Mouse (Mus musculus): ENCODE measurements at regions not wholly inside any gene's neighbourhood (a gene's known extent, or its start where the extent isn't known, plus 50 kb on each side); places are given as distances from the start of the nearest gene placed in this dataset.

DNA sequence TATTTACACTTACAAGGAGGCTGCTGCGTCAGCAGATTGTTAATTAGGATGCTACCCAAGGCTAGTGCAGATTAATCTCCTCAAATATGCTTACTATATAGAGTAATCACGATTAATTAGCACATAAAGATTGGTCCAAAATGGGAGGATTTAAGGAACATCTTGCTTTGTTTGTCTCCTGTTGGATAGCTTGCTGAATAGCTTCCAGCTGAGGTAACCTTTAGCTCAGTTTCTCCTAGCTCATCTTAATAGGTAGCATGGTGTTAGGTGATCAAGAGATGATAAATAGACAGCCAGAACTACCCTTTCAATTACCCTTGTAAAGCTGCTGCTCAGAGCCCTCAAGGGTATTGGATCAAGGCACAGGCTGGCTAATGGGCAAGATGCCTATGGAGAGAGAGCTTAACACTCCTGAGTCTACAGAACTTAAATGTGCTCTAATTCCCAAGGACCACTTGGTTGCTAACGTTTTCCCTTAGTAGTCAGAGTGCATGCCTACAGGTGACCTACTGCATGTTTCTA lies 240.4 kb downstream of the Stim2 start:
- H3K4me1 ChIP-seq (ENCODE audit: control insufficient read depth, insufficient read depth, low read length): no peaks in the 10 kb centered on the region
- 56% methylated on average over 3 of the region's 3 CpGs for WGBS
- DNase-seq (ENCODE audit: low spot score) (no peak), ATAC-seq (ENCODE audit: insufficient number of reproducible peaks, low FRiP score, low TSS enrichment, low read depth) (no peak)
- no peak overlapping the region for H3K4me2 ChIP-seq (ENCODE audit: low read depth, severe bottlenecking)
- H3K27me3 ChIP-seq (ENCODE audit: control insufficient read depth, insufficient read depth, low read length): no peaks in the 10 kb centered on the region
- H3K9ac ChIP-seq (ENCODE audit: low read length): no peak overlapping the region
- no peak overlapping the region for H3K27ac ChIP-seq (replicated peaks; ENCODE audit: low read depth, low read length)
- H3K4me3 ChIP-seq (ENCODE audit: low read depth, low read length): no peak overlapping the region
- H3K9me3 ChIP-seq (ENCODE audit: control insufficient read depth, low read length): no peaks in the 10 kb centered on the region
- no peaks in the 10 kb centered on the region for H3K36me3 ChIP-seq (ENCODE audit: control insufficient read depth, insufficient read depth, low read length)

DNA sequence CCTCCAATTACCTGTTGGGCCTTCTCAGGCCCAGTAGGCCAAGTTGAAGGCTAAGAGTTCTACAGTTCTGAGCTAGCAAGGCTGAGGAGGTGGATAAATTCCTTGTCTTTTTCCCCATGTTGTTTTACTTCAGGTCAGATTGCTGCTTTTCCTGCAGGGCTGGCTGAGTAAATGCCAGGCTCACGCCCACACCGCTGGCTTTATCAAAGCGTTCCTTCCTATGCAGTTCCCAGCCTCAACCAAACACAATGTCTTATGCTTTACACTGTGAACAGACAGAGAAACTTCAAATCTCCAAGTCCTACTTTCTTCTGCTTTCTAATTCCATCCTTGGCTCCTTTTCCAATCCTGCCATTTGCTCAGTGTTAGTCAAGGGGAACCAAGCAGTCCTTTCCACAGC lies 241.3 kb downstream of the Stim2 start:
- H3K4me2 ChIP-seq (ENCODE audit: low read depth, severe bottlenecking): no peak overlapping the region
- DNase-seq (ENCODE audit: low spot score) (no peak), ATAC-seq (ENCODE audit: insufficient number of reproducible peaks, low FRiP score, low TSS enrichment, low read depth) (no peak)
- no peaks in the 10 kb centered on the region for H3K27me3 ChIP-seq (ENCODE audit: control insufficient read depth, insufficient read depth, low read length)
- WGBS: 90% methylated on average over 3 of the region's 3 CpGs
- no peak overlapping the region for H3K9ac ChIP-seq (ENCODE audit: low read length)
- no peak overlapping the region for H3K27ac ChIP-seq (replicated peaks; ENCODE audit: low read depth, low read length)
- no peaks in the 10 kb centered on the region for H3K9me3 ChIP-seq (ENCODE audit: control insufficient read depth, low read length)
- H3K36me3 ChIP-seq (ENCODE audit: control insufficient read depth, insufficient read depth, low read length): no peaks in the 10 kb centered on the region
- H3K4me3 ChIP-seq (ENCODE audit: low read depth, low read length): no peak overlapping the region
- no peaks in the 10 kb centered on the region for H3K4me1 ChIP-seq (ENCODE audit: control insufficient read depth, insufficient read depth, low read length)

DNA sequence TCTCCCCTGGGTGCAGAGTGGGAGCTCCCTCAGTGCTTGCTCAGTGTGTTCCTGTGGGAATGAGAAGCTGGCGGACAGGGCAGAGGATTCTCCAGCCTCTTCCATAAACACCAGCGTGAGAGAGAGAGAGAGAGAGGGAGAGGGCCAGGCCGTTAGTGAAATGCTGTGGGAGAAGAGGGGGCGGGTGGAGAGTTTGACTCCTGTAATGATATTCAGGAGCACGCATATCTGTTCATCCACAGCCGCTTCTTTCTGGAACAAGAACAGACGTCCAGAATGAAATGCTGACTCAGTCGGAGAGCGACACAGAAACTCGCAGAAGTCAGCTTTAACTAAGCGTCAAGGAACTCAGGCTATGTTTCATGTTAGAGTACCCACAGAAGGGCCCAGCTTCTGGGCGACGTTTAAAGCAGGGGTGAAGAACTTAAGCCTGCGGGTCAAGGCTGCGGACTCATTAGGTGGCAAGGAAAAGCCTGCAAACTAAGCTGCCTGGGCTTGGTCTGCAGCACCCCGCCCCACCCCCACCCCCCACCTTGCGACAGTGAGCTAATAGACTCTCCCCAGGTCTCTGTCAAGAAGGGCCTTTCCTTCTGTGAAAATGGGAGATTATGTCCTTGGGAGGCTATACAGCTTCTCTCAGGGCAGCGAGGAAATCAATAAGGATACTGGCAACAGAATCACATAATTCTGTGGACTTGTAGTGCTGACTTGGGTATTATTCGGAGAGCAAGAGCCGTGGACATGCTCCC lies 243.0 kb downstream of the Stim2 start:
- DNase-seq (ENCODE audit: low spot score): no peak

DNA sequence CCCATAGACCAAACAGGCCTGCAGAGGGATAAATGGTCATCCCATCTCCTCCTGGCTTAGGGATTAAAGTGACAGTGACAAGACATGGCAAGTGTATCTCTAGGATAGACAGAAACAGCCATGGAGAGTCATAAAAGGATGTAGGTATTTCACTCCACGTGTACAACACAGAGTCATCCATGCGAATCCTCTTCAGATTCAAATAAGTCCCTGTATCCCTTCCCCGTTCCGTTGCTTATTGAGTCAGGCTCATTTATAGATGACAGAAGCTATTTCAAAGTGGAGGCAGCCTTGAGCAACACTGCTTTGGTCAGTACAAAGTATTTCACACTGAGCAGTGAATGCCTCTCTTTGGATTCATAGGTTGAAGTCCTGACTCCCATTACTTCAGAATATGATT lies 243.8 kb downstream of the Stim2 start:
- no peak overlapping the region for H3K4me3 ChIP-seq (ENCODE audit: low read depth, low read length)
- no peaks in the 10 kb centered on the region for H3K4me1 ChIP-seq (ENCODE audit: control insufficient read depth, insufficient read depth, low read length)
- no peak overlapping the region for H3K27ac ChIP-seq (replicated peaks; ENCODE audit: low read depth, low read length)
- ATAC-seq (ENCODE audit: insufficient number of reproducible peaks, low FRiP score, low TSS enrichment, low read depth): no peak
- H3K9ac ChIP-seq (ENCODE audit: low read length): no peak overlapping the region
- 91% methylated on average over 4 of the region's 4 CpGs for WGBS
- H3K4me2 ChIP-seq (ENCODE audit: low read depth, severe bottlenecking): no peak overlapping the region
- H3K27me3 ChIP-seq (ENCODE audit: control insufficient read depth, insufficient read depth, low read length): no peaks in the 10 kb centered on the region
- no peaks in the 10 kb centered on the region for H3K36me3 ChIP-seq (ENCODE audit: control insufficient read depth, insufficient read depth, low read length)
- H3K9me3 ChIP-seq (ENCODE audit: control insufficient read depth, low read length): no peaks in the 10 kb centered on the region
- DNase-seq (ENCODE audit: low spot score): no peak

More for the DNA sequence above, 243.0 kb downstream of the Stim2 start:
- Histone ChIP-seq H3K4me2 (ENCODE audit: low read depth, severe bottlenecking) (no peak overlapping the region), H3K4me3 (ENCODE audit: low read depth, low read length) (no peak overlapping the region), H3K9ac (ENCODE audit: low read length) (no peak overlapping the region), H3K36me3 (ENCODE audit: control insufficient read depth, insufficient read depth, low read length) (no peaks in the 10 kb centered on the region), H3K9me3 (ENCODE audit: control insufficient read depth, low read length) (no peaks in the 10 kb centered on the region), H3K27ac (replicated peaks; ENCODE audit: low read depth, low read length) (no peak overlapping the region), H3K4me1 (ENCODE audit: control insufficient read depth, insufficient read depth, low read length) (no peaks in the 10 kb centered on the region), H3K27me3 (ENCODE audit: control insufficient read depth, insufficient read depth, low read length) (no peaks in the 10 kb centered on the region)
- no peak for ATAC-seq (ENCODE audit: insufficient number of reproducible peaks, low FRiP score, low TSS enrichment, low read depth)
- 38% methylated on average over 20 of the region's 20 CpGs for WGBS

DNA sequence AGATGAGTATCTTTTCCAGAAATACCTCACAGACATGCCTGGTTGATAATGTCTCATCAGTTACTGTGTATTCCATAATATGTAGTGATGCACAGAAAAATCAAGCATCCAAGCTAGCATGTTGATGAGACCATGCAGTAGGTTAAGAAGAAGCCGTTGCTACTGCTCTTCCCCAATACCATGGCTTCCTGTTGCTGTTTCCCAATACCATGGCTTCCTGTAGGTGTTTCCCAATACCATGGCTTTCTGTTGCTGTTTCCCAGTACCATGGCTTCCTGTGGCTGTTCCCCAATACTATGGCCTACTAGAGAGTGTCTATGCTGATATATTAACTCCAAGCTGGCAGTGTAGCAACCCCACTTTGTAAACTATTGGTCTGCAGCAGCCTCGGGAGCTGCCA lies 253.7 kb downstream of the Stim2 start:
- H3K27me3 ChIP-seq (ENCODE audit: control insufficient read depth, insufficient read depth, low read length): no peaks in the 10 kb centered on the region
- ATAC-seq (ENCODE audit: insufficient number of reproducible peaks, low FRiP score, low TSS enrichment, low read depth) (no peak), DNase-seq (ENCODE audit: low spot score) (no peak)
- WGBS: 85% methylated on average over 2 of the region's 2 CpGs
- H3K36me3 ChIP-seq (ENCODE audit: control insufficient read depth, insufficient read depth, low read length): no peaks in the 10 kb centered on the region
- no peaks in the 10 kb centered on the region for H3K4me1 ChIP-seq (ENCODE audit: control insufficient read depth, insufficient read depth, low read length)
- no peak overlapping the region for H3K9ac ChIP-seq (ENCODE audit: low read length)
- H3K4me3 ChIP-seq (ENCODE audit: low read depth, low read length): no peak overlapping the region
- H3K27ac ChIP-seq (replicated peaks; ENCODE audit: low read depth, low read length): no peak overlapping the region
- no peak overlapping the region for H3K4me2 ChIP-seq (ENCODE audit: low read depth, severe bottlenecking)
- H3K9me3 ChIP-seq (ENCODE audit: control insufficient read depth, low read length): no peaks in the 10 kb centered on the region

DNA sequence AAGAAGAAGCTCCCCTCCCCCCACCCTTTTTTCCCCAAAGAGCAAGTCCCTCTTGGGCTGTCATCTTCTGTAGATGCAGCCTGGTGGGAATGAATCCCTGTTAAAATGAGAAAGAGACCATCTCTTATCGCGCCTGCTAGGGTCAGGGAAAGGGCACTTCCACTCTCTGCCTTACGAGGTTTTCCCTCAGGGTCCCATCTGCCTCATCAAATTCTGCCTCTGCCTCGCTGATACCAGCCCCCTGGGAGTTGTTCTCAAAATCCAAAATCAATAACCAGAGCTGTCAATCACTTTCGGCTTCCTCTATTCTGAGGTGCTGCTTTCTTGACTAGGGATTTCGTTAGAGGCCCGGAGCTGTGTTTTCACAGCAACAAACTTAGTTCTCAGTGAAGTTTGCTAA lies 255.7 kb downstream of the Stim2 start:
- H3K4me2 ChIP-seq (ENCODE audit: low read depth, severe bottlenecking): no peak overlapping the region
- 58% methylated on average over 7 of the region's 7 CpGs for WGBS
- H3K27me3 ChIP-seq (ENCODE audit: control insufficient read depth, insufficient read depth, low read length): no peaks in the 10 kb centered on the region
- no peaks in the 10 kb centered on the region for H3K9me3 ChIP-seq (ENCODE audit: control insufficient read depth, low read length)
- DNase-seq (ENCODE audit: low spot score) (no peak), ATAC-seq (ENCODE audit: insufficient number of reproducible peaks, low FRiP score, low TSS enrichment, low read depth) (no peak)
- no peaks in the 10 kb centered on the region for H3K36me3 ChIP-seq (ENCODE audit: control insufficient read depth, insufficient read depth, low read length)
- no peaks in the 10 kb centered on the region for H3K4me1 ChIP-seq (ENCODE audit: control insufficient read depth, insufficient read depth, low read length)
- H3K9ac ChIP-seq (ENCODE audit: low read length): no peak overlapping the region
- H3K4me3 ChIP-seq (ENCODE audit: low read depth, low read length): no peak overlapping the region
- H3K27ac ChIP-seq (replicated peaks; ENCODE audit: low read depth, low read length): no peak overlapping the region

DNA sequence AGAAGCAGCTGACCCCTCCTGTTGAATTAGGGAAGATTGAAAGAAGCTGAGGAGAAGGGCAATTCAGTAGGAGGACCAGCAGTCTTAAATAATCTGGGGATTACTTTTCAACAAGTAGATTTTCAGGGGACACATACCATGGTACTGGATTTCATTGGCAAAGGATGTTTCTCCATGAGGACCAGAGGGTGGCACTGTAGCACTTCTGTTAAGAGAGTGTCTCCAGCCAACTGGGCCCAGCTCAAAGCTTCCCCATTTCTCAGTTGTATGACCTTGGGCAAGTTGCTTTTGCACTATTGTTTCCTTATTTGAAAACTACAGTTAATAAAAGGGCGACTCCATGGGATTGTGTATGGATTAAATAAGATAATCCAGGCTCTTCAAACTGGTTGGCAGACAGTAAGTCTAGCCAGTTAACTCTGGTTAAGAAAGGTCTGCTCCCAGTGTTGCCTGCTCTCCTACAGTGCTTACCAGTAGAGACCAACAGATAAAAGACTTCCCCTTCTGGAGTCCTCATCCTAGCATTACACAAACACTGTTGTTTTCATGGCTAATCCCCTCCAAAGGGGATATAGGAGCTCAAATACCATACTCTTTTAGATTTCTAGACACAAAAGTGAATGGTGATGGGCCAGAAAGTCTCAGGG lies 259.9 kb downstream of the Stim2 start:
- WGBS: 25% methylated on average over 1 of the region's 1 CpGs
- H3K27me3 ChIP-seq (ENCODE audit: control insufficient read depth, insufficient read depth, low read length): no peaks in the 10 kb centered on the region
- H3K4me1 ChIP-seq (ENCODE audit: control insufficient read depth, insufficient read depth, low read length): no peaks in the 10 kb centered on the region
- H3K36me3 ChIP-seq (ENCODE audit: control insufficient read depth, insufficient read depth, low read length): no peaks in the 10 kb centered on the region
- H3K4me3 ChIP-seq (ENCODE audit: low read depth, low read length): no peak overlapping the region
- ATAC-seq (ENCODE audit: insufficient number of reproducible peaks, low FRiP score, low TSS enrichment, low read depth) (0 out of 2 replicates have a peak, but pooled peaks have one; percentile 56), DNase-seq (ENCODE audit: low spot score) (peak; percentile 38)
- no peaks in the 10 kb centered on the region for H3K9me3 ChIP-seq (ENCODE audit: control insufficient read depth, low read length)
- no peak overlapping the region for H3K9ac ChIP-seq (ENCODE audit: low read length)
- H3K27ac ChIP-seq (replicated peaks; ENCODE audit: low read depth, low read length): no peak overlapping the region
- no peak overlapping the region for H3K4me2 ChIP-seq (ENCODE audit: low read depth, severe bottlenecking)

DNA sequence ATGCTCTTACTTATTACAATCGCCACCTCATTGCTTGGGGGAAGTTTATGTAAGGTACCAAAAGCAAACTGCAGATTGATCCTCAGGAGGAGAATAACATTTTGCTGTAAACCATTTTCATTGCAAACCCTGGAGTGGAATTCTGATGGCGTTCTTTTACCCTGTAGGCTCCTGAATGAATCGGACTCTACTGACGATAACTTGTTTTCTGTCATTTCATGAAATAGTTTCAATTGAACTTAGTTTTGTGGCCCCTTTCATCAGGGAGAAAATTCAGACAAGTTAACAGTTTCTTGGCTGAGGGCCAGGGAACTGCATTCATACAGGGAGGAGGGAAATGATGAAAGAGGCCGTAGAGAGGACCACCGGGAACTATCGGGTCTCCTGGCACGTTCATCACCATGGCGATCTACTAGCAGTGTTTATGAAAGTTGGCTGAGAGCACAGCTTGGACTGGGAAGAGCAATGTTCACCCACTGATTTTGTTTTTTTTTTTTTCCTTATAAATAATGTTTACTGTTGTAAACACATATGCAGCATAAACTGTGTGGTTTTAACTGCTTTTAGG lies 266.7 kb downstream of the Stim2 start:
- ATAC-seq (ENCODE audit: insufficient number of reproducible peaks, low FRiP score, low TSS enrichment, low read depth): no peak
- WGBS: 59% methylated on average over 9 of the region's 9 CpGs
- Histone ChIP-seq H3K36me3 (ENCODE audit: control insufficient read depth, insufficient read depth, low read length) (no peaks in the 10 kb centered on the region), H3K4me2 (ENCODE audit: low read depth, severe bottlenecking) (no peak overlapping the region), H3K9ac (ENCODE audit: low read length) (no peak overlapping the region), H3K4me3 (ENCODE audit: low read depth, low read length) (no peak overlapping the region), H3K27ac (replicated peaks; ENCODE audit: low read depth, low read length) (no peak overlapping the region), H3K9me3 (ENCODE audit: control insufficient read depth, low read length) (no peaks in the 10 kb centered on the region), H3K27me3 (ENCODE audit: control insufficient read depth, insufficient read depth, low read length) (no peaks in the 10 kb centered on the region), H3K4me1 (ENCODE audit: control insufficient read depth, insufficient read depth, low read length) (no peaks in the 10 kb centered on the region)
- DNase-seq (ENCODE audit: low spot score): peak; percentile 35

Measured in limb, embryonic 11.5 days (tissue).